Mouse (Mus musculus): ENCODE measurements around the gene Ift81.

GRCm38 (mm10) chr5:122528591-122528990 lies 85.7 kb downstream of the Ift81 start:
- no peak for TF ChIP-seq POLR2A (IDR thresholded peaks at IDR 0.05; ENCODE audit: low read depth, low read length)
- no peak for TF ChIP-seq CTCF (IDR thresholded peaks at IDR 0.05; ENCODE audit: borderline replicate concordance, insufficient read depth, low read length)

Data from embryonic fibroblast, embryonic 13.5 days (primary cell).